Mouse (Mus musculus) forebrain, embryonic 10.5 days (tissue): ENCODE results near the gene Ctbs. TPM values are rescaled to one million over a fixed set of nuclear protein-coding genes. Genes with fewer than 3 reads are reported as not detected.
"Not testable (repeated sequence)": the region's sequence is repeated elsewhere in the genome, so short reads cannot be mapped to it uniquely, and the experiment has no call there.

Experiments
- DNase-seq: peaks from one replicate; pipeline ENCODE4 v3.0.0-alpha.2; 2017; ENCODE audit warnings: low spot score; ENCODE audit errors: extremely low spot score
- H3K27ac ChIP-seq: fragments of 300-500 bp; sonication (generic); 2 replicates; pipeline ENCODE4 v1.5.1; 2016; ENCODE audit warnings: mild to moderate bottlenecking
- H3K27me3 ChIP-seq: fragments of 300-500 bp; sonication (generic); 2 replicates; pipeline ENCODE4 v1.6.1; 2016; ENCODE audit warnings: mild to moderate bottlenecking; ENCODE audit not compliant: poor library complexity, severe bottlenecking
- H3K36me3 ChIP-seq: fragments of 300-500 bp; sonication (generic); replicated peaks from 2 replicates; pipeline ENCODE4 v1.6.1; 2016; ENCODE audit warnings: mild to moderate bottlenecking, moderate library complexity
- H3K4me1 ChIP-seq: fragments of 300-500 bp; sonication (generic); 2 replicates; pipeline ENCODE4 v1.6.1; 2016
- H3K4me3 ChIP-seq: fragments of 300-500 bp; sonication (generic); 2 replicates; pipeline ENCODE4 v1.5.1; 2016; ENCODE audit warnings: mild to moderate bottlenecking, moderate library complexity
- H3K9me3 ChIP-seq: fragments of 300-500 bp; sonication (generic); 2 replicates; pipeline ENCODE4 v1.6.1; 2016; ENCODE audit warnings: mild to moderate bottlenecking, moderate library complexity
- WGBS: fragments of 180-500 bp; shearing (Covaris S2); methylation state at CpG from one replicate; pipeline ENCODE4 v1.1.7; 2016; 5-methylcytosine and 5-hydroxymethylcytosine counted together
- polyA plus RNA-seq: library from polyadenylated mRNA; unstranded; fragments of >200 nt; fragmentation: Nextera tagmentation; extraction: Ambion mirVana; gene quantifications from 2 replicates; pipeline ENCODE4 v1.2.1, GENCODE M21; 2016

Gene Ctbs
- polyA plus RNA-seq, 1 experiment from 2014 or later: 4.5 TPM

DNA sequence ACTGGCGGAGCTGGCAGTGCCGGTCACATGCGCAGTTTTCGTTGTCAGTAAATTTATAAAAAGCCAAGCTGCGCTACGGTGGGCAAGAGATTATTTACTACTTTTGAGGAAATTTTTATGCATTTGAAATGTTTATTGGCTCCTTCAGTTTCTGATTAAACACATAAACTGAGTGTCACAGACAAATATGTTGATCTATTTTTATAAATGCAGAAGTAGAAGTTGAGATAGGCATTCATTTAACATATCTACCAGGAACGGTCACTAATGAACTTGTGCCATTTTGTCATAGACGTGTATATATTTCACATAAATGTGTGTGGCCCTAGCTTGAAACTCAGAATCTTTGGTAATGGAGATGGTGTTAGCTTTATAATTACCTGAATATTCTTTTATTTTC is 31.7 kb upstream of the Ctbs start:
- DNase-seq: no peak
- Histone ChIP-seq H3K4me3 (no peak overlapping the region), H3K4me1 (no peaks in the 10 kb centered on the region), H3K27ac (no peak overlapping the region), H3K27me3 (no peaks in the 10 kb centered on the region), H3K36me3 (peaks cover 87% of the 10 kb centered on the region), H3K9me3 (no peaks in the 10 kb centered on the region)
- 94% methylated on average over 8 of the region's 8 CpGs for WGBS

DNA sequence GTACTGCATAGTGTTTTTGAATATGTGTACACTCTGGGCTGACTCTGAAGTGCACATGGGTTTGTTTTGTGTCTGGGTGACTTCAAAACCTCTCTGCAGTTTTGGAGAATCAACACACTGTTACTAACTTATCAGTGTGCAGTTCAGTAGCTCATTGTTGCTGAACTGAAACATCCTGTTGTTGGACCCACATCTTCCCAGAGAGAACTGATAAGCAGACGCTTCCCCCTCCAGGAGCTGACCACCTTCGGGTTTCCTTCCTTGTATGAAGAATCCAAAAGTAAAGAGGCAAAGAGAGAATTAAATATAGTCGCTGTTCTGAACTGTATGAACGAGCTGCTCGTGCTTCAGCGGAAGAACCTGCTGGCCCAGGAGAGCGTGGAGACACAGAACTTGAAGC is 30.7 kb upstream of the Ctbs start:
- Histone ChIP-seq H3K36me3 (peaks cover 97% of the 10 kb centered on the region), H3K9me3 (no peaks in the 10 kb centered on the region), H3K27me3 (no peaks in the 10 kb centered on the region), H3K4me3 (no peak overlapping the region), H3K4me1 (no peaks in the 10 kb centered on the region), H3K27ac (no peak overlapping the region)
- WGBS: 95% methylated on average over 7 of the region's 7 CpGs
- no peak for DNase-seq

DNA sequence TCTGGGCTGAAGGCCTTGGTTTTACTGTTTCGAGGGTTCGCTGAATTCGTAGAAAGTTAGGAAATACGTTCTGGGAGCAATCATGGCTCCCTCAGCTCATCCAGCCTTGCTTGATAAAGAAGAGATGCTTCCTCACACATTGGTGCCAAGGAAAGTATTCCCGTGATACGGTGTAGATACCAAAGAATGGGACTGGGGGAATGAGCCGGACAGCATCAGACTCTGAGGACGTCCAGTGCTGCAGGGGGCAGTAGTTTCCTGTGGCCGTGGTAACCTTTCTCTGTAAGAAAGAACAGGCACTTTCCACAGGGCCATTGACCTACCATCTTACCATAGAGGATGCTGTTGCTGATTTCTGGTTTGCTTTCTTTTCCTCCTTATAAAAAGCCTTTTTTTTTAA is 30.1 kb upstream of the Ctbs start:
- H3K9me3 ChIP-seq: no peaks in the 10 kb centered on the region
- WGBS: 92% methylated on average over 9 of the region's 9 CpGs
- H3K27ac ChIP-seq: no peak overlapping the region
- H3K36me3 ChIP-seq: peaks cover 97% of the 10 kb centered on the region
- no peak overlapping the region for H3K4me3 ChIP-seq
- H3K4me1 ChIP-seq: no peaks in the 10 kb centered on the region
- DNase-seq: no peak
- no peaks in the 10 kb centered on the region for H3K27me3 ChIP-seq

DNA sequence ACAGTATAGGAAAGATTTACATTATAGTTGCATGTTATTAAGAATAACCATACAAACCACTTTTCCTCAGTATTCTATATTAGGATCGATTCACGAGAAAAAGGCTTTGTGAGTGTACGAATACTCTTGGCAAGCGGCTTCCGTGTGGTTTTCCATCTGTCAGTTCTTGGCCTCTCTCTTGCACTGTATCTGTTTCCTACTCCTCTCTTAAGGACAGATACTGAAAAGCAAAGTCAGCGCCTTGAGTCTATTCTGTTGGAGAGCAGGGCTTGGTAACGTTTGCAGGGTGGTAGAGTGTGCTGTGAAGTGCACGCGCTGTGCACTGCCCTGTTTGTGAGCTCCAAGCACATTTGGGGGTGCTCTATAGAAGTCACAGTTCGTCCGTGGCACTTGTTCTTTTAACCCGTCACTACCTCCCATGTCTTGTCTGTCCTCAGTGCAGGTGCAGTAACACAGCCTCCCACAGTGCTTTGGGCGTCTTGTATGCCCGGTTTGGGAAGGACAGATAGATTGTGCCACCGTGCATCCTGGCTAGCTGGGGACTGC is 29.5 kb upstream of the Ctbs start:
- peaks cover 96% of the 10 kb centered on the region for H3K36me3 ChIP-seq
- no peak overlapping the region for H3K27ac ChIP-seq
- H3K27me3 ChIP-seq: no peaks in the 10 kb centered on the region
- no peak for DNase-seq
- 94% methylated on average over 15 of the region's 15 CpGs for WGBS
- H3K9me3 ChIP-seq: no peaks in the 10 kb centered on the region
- H3K4me1 ChIP-seq: no peaks in the 10 kb centered on the region
- H3K4me3 ChIP-seq: no peak overlapping the region

DNA sequence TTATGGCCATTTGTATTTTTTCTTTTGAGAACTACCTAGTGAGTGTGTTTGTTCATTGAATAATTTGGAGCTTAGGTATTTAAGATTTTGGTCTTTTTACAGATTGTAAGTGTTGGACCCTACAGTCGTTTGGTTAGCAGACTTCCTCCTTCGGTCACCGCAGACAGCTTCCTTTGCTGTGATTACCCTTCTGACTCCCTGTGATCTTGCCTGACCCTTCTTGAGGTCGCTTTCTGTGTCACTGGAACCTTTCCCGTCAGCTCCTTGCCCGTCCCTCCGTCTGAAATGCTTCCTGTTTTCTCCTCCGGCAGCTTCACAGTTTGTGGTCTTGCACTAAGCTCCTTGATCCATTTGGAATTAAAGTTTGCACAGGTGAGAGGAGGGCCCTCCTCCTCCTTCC is 27.8 kb upstream of the Ctbs start:
- Histone ChIP-seq H3K9me3 (no peaks in the 10 kb centered on the region), H3K27ac (no peak overlapping the region), H3K4me3 (no peak overlapping the region), H3K36me3 (peaks cover 90% of the 10 kb centered on the region), H3K27me3 (no peaks in the 10 kb centered on the region), H3K4me1 (peaks cover 9% of the 10 kb centered on the region)
- no peak for DNase-seq
- WGBS: 63% methylated on average over 8 of the region's 8 CpGs

DNA sequence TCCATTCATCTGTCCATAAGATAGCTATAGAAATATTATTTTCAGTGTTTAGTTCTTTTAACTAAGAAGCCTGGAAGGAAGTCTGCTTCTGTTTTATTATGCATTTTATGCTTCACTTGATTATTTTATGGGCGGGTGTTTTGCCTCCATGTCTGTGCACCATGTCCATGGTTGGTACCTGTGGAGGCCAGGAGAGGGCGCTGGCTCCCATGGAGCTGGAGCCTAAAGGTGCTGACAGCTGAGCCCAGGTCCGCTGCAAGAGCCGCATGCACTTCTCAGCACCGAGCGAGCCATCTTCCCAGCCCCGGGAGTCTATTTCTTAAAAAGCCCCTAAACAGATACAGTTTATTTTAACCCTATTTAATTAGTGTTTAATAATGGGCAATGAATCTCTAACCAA is 25.9 kb upstream of the Ctbs start:
- no peak overlapping the region for H3K4me3 ChIP-seq
- no peaks in the 10 kb centered on the region for H3K27me3 ChIP-seq
- peaks cover 9% of the 10 kb centered on the region for H3K4me1 ChIP-seq
- WGBS: 88% methylated on average over 7 of the region's 7 CpGs
- peaks cover 90% of the 10 kb centered on the region for H3K36me3 ChIP-seq
- no peaks in the 10 kb centered on the region for H3K9me3 ChIP-seq
- no peak overlapping the region for H3K27ac ChIP-seq
- DNase-seq: no peak

DNA sequence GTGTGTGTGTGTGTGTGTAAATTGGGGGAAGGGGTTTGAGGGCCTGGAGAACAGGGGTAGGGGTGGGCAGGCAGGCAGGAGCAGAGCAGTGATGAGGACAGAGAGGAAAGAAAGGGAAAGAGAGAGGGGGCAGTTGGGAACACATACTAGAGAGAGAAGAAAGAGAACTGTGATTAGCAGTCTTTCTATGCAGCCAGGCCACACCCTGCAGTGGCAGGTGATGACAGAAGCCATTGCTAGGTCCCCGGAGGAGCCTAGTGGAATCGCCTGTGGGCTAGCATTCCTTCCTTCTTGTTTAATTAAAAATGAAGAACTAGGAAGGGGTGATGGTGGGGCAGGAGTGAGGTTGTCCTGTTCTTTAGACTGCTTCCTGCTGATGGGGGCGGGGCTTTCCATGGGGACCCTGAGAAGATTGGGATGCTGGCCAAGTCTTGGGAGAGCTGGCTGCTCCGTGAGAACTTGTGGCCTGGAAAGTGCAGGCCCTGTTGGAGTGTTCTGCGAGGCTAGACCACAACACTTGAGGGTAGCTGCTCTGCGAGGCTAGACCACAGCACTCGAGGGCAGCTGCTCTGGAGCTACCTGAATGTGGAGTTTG is 25.2 kb upstream of the Ctbs start:
- DNase-seq: no peak
- no peak overlapping the region for H3K27ac ChIP-seq
- peaks cover 90% of the 10 kb centered on the region for H3K36me3 ChIP-seq
- H3K27me3 ChIP-seq: no peaks in the 10 kb centered on the region
- H3K4me3 ChIP-seq: no peak overlapping the region
- H3K9me3 ChIP-seq: no peaks in the 10 kb centered on the region
- WGBS: 82% methylated on average over 7 of the region's 7 CpGs
- peaks cover 9% of the 10 kb centered on the region for H3K4me1 ChIP-seq

DNA sequence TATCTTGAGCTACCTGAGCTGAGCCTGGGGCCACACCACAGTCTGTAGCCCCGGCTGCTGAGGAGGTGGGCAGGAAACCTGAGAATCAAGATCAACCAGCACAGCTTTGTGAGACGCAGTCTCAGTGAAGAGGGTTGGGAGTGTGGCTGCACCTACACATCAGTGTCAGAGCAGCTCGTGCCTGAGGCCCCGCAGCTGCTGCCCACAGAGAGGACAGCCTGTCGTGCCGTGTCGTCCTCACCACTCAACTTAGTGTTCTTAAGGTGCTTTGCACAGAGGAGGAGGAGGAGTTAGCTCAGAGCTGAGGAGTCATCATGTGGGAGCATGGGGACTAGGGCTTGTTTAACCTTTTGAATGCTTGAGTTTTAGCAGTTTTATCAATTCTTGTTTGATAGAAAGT is 23.7 kb upstream of the Ctbs start:
- Histone ChIP-seq H3K36me3 (peaks cover 89% of the 10 kb centered on the region), H3K27me3 (no peaks in the 10 kb centered on the region), H3K9me3 (no peaks in the 10 kb centered on the region), H3K4me3 (no peak overlapping the region), H3K27ac (no peak overlapping the region), H3K4me1 (peaks cover 9% of the 10 kb centered on the region)
- 83% methylated on average over 7 of the region's 7 CpGs for WGBS
- no peak for DNase-seq

DNA sequence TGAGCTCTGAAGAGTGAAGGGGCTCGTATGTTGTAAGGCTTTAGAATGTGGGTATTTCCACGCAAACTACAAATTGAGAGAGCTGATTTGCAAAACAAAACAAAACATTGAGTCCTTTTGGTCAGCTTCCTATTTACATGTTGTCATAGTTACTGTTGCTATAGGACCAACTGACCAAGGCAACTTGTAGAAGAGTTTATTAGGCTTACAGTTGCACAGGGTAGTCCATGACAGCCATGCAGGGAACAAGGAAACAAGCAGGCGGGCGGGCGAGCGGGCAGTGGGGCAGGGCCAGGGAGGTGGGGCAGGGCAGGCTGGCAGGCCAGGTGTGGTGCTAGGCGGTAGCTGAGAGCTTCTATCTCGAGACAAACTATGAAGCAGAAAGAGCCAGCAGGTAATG is 23.1 kb upstream of the Ctbs start:
- no peaks in the 10 kb centered on the region for H3K9me3 ChIP-seq
- H3K4me1 ChIP-seq: peaks cover 9% of the 10 kb centered on the region
- H3K27ac ChIP-seq: no peak overlapping the region
- no peak overlapping the region for H3K4me3 ChIP-seq
- H3K36me3 ChIP-seq: peaks cover 89% of the 10 kb centered on the region
- no peak for DNase-seq
- WGBS: 90% methylated on average over 8 of the region's 8 CpGs
- H3K27me3 ChIP-seq: no peaks in the 10 kb centered on the region

DNA sequence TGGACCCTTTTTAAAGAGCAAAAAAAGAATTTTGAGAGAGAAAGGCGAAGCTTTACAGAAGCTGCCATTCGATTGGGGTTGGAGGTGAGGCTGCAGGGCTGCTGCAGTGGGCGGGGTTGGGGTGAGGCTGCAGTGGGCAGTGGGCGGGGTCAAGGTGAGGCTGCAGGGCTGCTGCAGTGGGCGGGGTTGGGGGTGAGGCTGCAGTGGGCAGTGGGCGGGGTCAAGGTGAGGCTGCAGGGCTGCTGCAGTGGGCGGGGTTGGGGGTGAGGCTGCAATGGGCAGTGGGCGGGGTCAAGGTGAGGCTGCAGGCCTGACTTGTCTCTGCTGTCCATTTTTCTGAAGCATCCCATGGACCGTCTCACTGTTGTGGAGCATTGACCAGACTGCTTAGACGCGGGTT is 16.5 kb upstream of the Ctbs start:
- not testable (repeated sequence) for H3K27ac ChIP-seq, DNase-seq, H3K27me3 ChIP-seq, H3K4me3 ChIP-seq, H3K9me3 ChIP-seq, H3K4me1 ChIP-seq
- WGBS: 94% methylated on average over 11 of the region's 11 CpGs
- H3K36me3 ChIP-seq: peaks cover 99% of the 10 kb centered on the region

DNA sequence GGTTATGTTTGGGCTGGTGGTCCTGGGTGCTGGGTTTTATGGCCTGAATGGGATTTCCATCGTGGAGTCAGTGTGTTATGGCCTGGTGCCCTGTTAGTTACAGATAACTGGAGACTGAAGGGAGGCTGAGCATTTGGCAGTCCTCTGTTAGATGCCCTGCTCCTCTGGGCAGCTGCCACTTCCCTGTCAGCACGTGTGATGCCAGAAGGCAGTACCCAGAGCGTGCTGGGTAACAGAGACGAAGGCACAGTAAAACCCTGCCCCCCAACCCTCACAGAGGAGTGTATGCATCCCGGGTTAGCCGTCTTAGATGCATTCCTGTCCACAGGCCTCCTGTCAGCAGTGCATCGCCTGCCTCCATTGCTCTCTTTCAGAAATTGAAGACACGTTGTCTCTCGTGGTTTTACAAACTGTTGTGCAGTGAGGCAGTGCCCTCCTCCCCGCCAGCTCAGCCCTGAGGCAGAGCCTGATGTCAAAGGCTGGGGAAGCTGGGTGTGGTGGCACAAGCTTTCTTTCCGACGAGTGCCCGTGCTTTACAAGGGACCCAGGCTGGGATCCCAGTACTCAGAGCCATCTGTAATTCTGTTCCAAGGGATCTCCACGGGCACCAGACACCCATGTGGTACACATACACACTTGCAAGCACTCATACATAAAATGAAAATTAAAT is 15.8 kb upstream of the Ctbs start:
- no peak overlapping the region for H3K4me3 ChIP-seq
- peaks cover 99% of the 10 kb centered on the region for H3K36me3 ChIP-seq
- 94% methylated on average over 14 of the region's 14 CpGs for WGBS
- no peak overlapping the region for H3K27ac ChIP-seq
- no peaks in the 10 kb centered on the region for H3K4me1 ChIP-seq
- no peaks in the 10 kb centered on the region for H3K27me3 ChIP-seq
- H3K9me3 ChIP-seq: no peaks in the 10 kb centered on the region
- no peak for DNase-seq

DNA sequence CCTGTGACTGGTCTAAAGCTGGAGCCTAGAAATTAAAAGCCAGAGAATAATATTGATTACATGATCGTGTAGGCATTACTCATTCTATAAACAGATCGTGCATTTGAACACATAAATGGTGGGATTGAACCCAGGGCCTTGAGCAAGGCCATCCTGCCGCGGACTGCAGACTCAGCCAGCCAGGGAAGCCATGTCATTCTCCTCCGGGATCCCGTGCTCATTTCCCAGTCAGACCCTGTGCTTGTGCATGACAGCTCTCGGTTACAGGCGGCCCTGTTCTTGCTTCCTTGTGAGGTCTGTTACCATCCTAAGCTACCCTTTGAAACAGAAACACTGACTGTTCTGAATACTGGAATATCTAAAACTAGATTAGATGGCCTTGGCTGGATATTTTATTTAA is 14.9 kb upstream of the Ctbs start:
- Histone ChIP-seq H3K27me3 (no peaks in the 10 kb centered on the region), H3K27ac (no peak overlapping the region), H3K4me1 (no peaks in the 10 kb centered on the region), H3K4me3 (no peak overlapping the region), H3K36me3 (peaks cover 95% of the 10 kb centered on the region), H3K9me3 (no peaks in the 10 kb centered on the region)
- no peak for DNase-seq
- 94% methylated on average over 8 of the region's 8 CpGs for WGBS

DNA sequence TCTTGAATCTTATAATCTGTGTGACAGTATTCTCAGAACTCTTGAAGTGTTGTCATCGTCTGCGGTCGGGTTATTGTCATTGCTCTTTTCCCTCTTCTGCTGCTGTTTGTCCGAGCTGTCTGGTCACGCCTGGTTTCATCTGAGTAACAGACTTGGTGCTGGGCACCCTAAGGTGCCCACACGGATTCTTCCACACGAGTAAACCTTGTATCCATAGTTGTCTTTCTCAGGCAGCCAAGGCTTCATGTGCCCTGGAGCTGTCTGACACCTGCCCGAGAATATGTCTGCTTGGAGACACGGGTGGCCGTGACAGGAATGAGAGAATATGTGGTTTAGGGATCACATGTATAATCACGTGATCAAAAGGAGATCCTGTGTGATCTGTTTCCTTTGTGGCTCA is 14.1 kb upstream of the Ctbs start:
- 95% methylated on average over 11 of the region's 11 CpGs for WGBS
- no peaks in the 10 kb centered on the region for H3K4me1 ChIP-seq
- H3K4me3 ChIP-seq: no peak overlapping the region
- no peak overlapping the region for H3K27ac ChIP-seq
- no peaks in the 10 kb centered on the region for H3K27me3 ChIP-seq
- H3K36me3 ChIP-seq: peaks cover 96% of the 10 kb centered on the region
- DNase-seq: no peak
- H3K9me3 ChIP-seq: no peaks in the 10 kb centered on the region
